Mouse (Mus musculus) ES-Bruce4 (cell line): ENCODE results near the gene Plekhg6.

Experiments used
- CTCF ChIP-seq: IDR thresholded peaks from one replicate; pipeline ENCODE4 v1.8.1; 2011; ENCODE audit warnings: low read depth, low read length
- EP300 ChIP-seq: IDR thresholded peaks from 2 replicates; pipeline ENCODE4 v1.6.1; 2011; ENCODE audit warnings: low read depth, low read length; ENCODE audit not compliant: insufficient read depth
- POLR2A ChIP-seq: IDR thresholded peaks from one replicate; pipeline ENCODE4 v1.8.1; 2011; ENCODE audit warnings: low read length; ENCODE audit not compliant: insufficient read depth

GRCm38 (mm10) chr6:125367758-125368371 is 12.7 kb downstream of the Plekhg6 start:
- TF ChIP-seq CTCF (no peak), EP300 (no peak), POLR2A (no peak)
